Mouse (Mus musculus) bone marrow, adult 2 months (tissue): ENCODE results near the gene Supt4a. TPM values are rescaled to one million over a fixed set of nuclear protein-coding genes. Genes with fewer than 3 reads are reported as not detected.

ENCODE experiments used
- H3K27ac ChIP-seq: fragments of 200-500 bp; 2 replicates; pipeline ENCODE4 v1.5.1; 2012; ENCODE audit warnings: low read depth, mild to moderate bottlenecking, control low read depth, inconsistent platforms, low read length; ENCODE audit not compliant: control insufficient read depth, poor library complexity, insufficient read depth
- H3K4me1 ChIP-seq: fragments of 200-500 bp; 2 replicates; pipeline ENCODE4 v1.6.1; 2011; ENCODE audit warnings: low read length; ENCODE audit not compliant: control insufficient read depth, insufficient read depth
- H3K4me3 ChIP-seq: fragments of 200-500 bp; replicated peaks from 2 replicates; pipeline ENCODE3; 2011; ENCODE audit warnings: mild to moderate bottlenecking, low read depth, low read length, control low read depth; ENCODE audit not compliant: control insufficient read depth
- CTCF ChIP-seq: fragments of 200-500 bp; IDR thresholded peaks from 2 replicates; pipeline ENCODE4 v1.5.1; 2011; ENCODE audit warnings: low read length, control low read depth; ENCODE audit not compliant: control insufficient read depth, insufficient read depth
- POLR2A ChIP-seq: fragments of 200-500 bp; IDR thresholded peaks from 2 replicates; pipeline ENCODE4 v1.6.1; 2011; ENCODE audit warnings: low read depth, mild to moderate bottlenecking, control low read depth, low read length, borderline replicate concordance; ENCODE audit not compliant: control insufficient read depth
- WGBS: fragments of 180-500 bp; shearing (Covaris S2); methylation state at CpG from one replicate; pipeline ENCODE4 v1.1.7; 2018; 5-methylcytosine and 5-hydroxymethylcytosine counted together
- polyA plus RNA-seq: library from polyadenylated mRNA; stranded (reverse); fragments of >200 nt; gene quantifications from 2 replicates; pipeline ENCODE4 v1.2.4, GENCODE M21; 2011; ENCODE audit warnings: low replicate concordance; ENCODE audit not compliant: missing spikeins, insufficient read depth, insufficient read length

The Supt4a gene
- polyA plus RNA-seq, 1 experiment = 127 TPM

GRCm38 (mm10) chr11:87727021-87727420, 10.3 kb upstream of the Supt4a start:
- Histone ChIP-seq H3K27ac (peak overlapping the region; percentile 73), H3K4me3 (no peak overlapping the region), H3K4me1 (peaks cover 10% of the 10 kb centered on the region)
- TF ChIP-seq POLR2A (no peak), CTCF (no peak)
- WGBS = 77% methylated on average over 11 of the region's 11 CpGs

GRCm38 (mm10) chr11:87727471-87727870, 9.9 kb upstream of the Supt4a start:
- peak overlapping the region; percentile 73; the same call in 1 of the 2 replicates for H3K27ac ChIP-seq
- no peak overlapping the region for H3K4me3 ChIP-seq
- TF ChIP-seq POLR2A = no peak
- no peak for TF ChIP-seq CTCF
- H3K4me1 ChIP-seq = peaks cover 10% of the 10 kb centered on the region
- 55% methylated on average over 4 of the region's 4 CpGs for WGBS

DNA sequence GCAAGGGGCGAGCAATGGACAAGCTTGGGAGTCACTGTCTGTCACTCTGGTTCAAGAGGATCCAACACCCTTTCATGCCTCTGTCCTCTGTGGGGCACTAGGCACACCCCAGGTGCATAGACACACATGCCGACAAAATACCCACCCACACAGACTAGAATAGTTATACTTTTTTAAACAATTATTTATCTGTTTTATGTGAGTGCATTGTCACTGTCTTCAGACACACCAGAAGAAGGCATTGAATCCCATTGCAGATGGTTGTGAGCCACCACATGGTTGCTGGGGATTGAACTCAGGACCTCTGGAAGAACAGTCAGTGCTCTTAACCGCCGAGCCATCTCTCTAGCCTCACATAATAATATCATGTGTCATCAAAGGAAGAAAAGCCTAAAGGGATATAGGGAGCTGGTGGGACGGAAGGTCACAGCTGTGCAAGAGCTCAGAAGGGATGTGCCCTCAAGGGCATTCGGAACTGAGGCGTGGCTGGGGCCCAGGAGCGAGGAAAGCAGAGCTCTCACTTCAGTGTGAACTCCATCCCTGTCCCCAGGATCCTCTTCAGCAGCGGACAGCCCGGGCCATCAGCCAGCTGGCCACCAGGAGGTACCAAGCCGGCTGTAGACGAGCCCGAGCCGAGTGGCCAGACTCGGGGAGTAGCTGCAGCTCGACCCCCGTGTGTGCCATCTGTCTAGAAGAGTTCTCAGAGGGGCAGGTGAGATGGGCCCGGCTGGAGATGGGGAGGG, 8.3 kb upstream of the Supt4a start:
- Histone ChIP-seq H3K4me1 (peaks cover 16% of the 10 kb centered on the region), H3K27ac (peak overlapping the region; percentile 57), H3K4me3 (no peak overlapping the region)
- TF ChIP-seq CTCF (no peak), POLR2A (no peak)
- WGBS = 81% methylated on average over 18 of the region's 18 CpGs

DNA sequence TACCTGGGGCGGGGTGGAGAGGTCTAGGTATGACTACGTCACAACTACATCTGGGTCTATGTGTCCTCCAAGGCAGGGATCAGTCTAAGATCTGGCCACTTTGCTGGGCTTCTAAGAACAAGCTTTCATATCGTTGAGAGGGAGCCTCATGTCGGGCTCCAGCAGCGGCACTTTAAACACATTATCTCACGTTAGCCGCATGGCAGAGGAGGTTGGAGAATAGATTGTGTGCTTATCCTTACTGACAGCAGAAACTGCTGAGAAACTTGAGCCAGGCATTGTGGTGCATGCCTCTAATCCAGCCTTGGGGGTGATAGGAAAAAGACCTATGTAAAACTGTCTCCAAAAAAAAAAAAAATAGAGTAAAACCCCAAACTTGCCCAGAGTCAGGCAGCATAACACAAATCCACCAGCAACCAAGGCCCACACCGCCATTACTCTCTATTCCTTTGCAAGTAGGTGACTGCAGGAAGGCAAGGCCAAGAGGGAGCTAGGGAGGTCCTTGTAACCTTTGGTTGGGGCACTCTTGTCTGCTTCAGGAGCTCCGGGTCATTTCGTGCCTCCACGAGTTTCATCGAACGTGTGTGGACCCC, 7.7 kb upstream of the Supt4a start:
- no peak for TF ChIP-seq CTCF
- no peak for TF ChIP-seq POLR2A
- 71% methylated on average over 13 of the region's 13 CpGs for WGBS
- peaks cover 16% of the 10 kb centered on the region for H3K4me1 ChIP-seq
- H3K27ac ChIP-seq = peak overlapping the region; percentile 76
- no peak overlapping the region for H3K4me3 ChIP-seq

GRCm38 (mm10) chr11:87730652-87731310, 6.6 kb upstream of the Supt4a start:
- WGBS = 79% methylated on average over 10 of the region's 10 CpGs
- no peak for TF ChIP-seq POLR2A
- TF ChIP-seq CTCF = no peak
- Histone ChIP-seq H3K4me1 (peaks cover 18% of the 10 kb centered on the region), H3K27ac (no peak overlapping the region), H3K4me3 (no peak overlapping the region)

DNA sequence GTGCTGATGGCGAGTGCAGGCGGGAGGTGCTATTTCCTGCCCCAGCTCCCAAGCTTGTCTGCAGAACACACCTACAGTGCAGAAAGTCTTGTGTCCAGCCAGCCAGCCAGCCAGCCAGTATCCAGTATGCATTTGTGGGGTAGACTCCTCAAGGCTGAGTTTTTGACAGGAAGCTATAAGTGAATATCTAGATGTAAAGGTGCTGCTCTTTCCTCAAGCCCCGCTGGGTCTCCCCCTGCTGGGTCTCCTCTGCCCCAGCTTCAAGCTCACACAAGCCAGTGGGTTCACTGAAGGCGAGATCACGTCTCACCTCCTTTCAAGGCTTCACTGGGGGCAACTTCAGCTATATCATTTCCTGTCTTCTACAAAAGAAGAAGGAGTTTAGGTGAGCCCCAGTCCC, 3.0 kb upstream of the Supt4a start:
- 6% methylated on average over 5 of the region's 5 CpGs for WGBS
- TF ChIP-seq POLR2A (no peak), CTCF (no peak)
- peak overlapping the region; percentile 37 for H3K4me3 ChIP-seq
- peak overlapping the region; percentile 48 for H3K27ac ChIP-seq
- peaks cover 11% of the 10 kb centered on the region for H3K4me1 ChIP-seq

DNA sequence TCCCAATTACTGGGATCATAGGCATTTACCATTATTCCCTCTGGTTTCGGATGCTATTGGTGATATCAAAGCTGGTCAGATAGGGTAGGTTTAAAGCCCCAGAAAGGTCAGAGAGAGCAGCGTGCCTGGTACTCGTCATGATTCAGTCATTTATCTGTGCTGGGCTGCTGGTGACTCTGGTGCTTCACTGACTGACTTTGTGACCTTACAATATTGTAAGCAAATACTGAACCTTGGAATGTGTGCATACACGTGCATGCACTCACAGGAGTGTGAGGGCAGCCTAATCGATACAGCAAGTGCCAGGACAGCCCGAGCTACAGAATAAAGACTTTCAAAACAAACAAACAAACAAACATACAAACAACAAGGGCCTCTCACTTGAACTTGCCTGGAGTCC, 1.7 kb upstream of the Supt4a start:
- WGBS = 67% methylated on average over 6 of the region's 6 CpGs
- no peak overlapping the region for H3K4me3 ChIP-seq
- H3K4me1 ChIP-seq = peaks cover 9% of the 10 kb centered on the region; the same call in 1 of the 2 replicates
- H3K27ac ChIP-seq = no peak overlapping the region
- no peak for TF ChIP-seq POLR2A
- no peak for TF ChIP-seq CTCF

DNA sequence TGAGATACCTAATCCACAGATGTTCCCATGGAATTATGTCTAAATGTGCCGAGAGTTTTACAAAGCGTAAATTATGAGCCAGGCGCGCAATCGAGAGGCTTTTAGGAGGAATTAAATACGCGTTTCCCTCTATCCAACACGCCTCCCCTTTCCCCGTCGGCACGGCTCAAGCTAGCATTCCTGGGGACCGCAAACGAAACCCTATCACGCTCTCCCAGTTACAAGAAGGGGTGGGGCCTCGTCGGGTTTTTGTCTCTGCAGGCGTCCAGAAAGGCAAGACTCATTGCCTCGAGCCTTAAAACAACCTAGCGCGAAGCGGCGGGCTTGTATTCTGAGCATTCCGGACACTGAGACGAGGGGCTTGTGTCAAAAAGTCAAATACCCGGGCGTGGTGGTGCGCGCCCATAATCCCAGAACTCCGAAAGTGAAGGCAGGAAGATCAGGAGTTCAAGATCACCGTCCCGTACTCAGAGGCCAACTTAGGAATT, 661 bp upstream of the Supt4a start:
- 1% methylated on average over 31 of the region's 31 CpGs for WGBS
- TF ChIP-seq CTCF = no peak
- H3K4me3 ChIP-seq = peak overlapping the region; percentile 68
- peak overlapping the region; percentile 86 for H3K27ac ChIP-seq
- peaks cover 9% of the 10 kb centered on the region; the same call in 1 of the 2 replicates for H3K4me1 ChIP-seq
